Mouse (Mus musculus) liver, adult 2 months (tissue): ENCODE data around the gene Jun.

Experiments used
- CTCF ChIP-seq: fragments of 200-500 bp; IDR thresholded peaks from 2 replicates; pipeline ENCODE4 v1.5.1; 2011; ENCODE audit warnings: low read depth, low read length, control low read depth
- POLR2A ChIP-seq: fragments of 200-500 bp; IDR thresholded peaks from 2 replicates; pipeline ENCODE4 v1.6.1; 2011; ENCODE audit warnings: low read length, control low read depth; ENCODE audit not compliant: insufficient read depth; ENCODE audit errors: extremely low read depth

DNA sequence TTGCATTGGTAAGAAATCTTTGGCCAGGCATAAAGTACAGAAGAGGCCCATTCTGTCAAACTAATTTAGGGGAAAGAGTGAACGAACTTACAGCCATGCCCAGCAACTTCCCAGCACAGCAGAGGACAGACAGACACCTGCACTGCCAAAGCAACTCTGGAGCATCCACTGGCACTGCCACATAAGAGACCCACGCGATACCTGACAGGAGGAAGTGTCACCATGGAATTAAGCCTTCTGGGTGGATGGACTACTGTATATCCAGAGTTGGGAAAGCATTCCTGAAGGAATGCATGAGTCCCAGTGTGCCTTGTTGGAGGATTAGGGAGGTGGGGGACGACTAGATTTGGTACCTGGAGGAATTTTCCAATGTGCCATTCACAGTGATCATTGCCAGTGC is 39.5 kb upstream of the Jun start:
- TF ChIP-seq CTCF (no peak), POLR2A (no peak)
